Mouse (Mus musculus) B cell, adult 67 days (primary cell): ENCODE measurements around the gene Muc20. TPM values are rescaled to one million over a fixed set of nuclear protein-coding genes. Genes with fewer than 3 reads are reported as not detected.

Source experiments
- total RNA-seq, 2 experiments: library from RNA; stranded (reverse); gene quantifications; 4 replicates each; pipeline ENCODE4 v1.2.4; 2023

The Muc20 gene
- not detected for total RNA-seq

GRCm38 (mm10) chr16:32797426-32797689 is at the start of gene Muc20:
TSS of gene Muc20 (minus strand) at chr16:32797435.

GRCm38 (mm10) chr16:32810321-32810720 is 13.1 kb upstream of the Muc20 start, which contains the start of gene Smbd1:
TSS of gene Smbd1 (minus strand) at chr16:32810477.

GRCm38 (mm10) chr16:32735586-32735985 is 61.6 kb downstream of the Muc20 start, which contains the start of gene Muc4:
TSS of gene Muc4 (plus strand) at chr16:32735886.

Other genes with a start within 250 kb of the Muc20 start
- 10 to 100 TPM; 75.4 to 75.9 TPM for gene Tfrc, start 188.5 kb downstream of the Muc20 start, total RNA-seq
- 100 to 1,000 TPM; 130 to 138 TPM for gene Tnk2, start 153.6 kb downstream of the Muc20 start, total RNA-seq
- gene Muc4, start 61.5 kb downstream of the Muc20 start, total RNA-seq = not detected
- gene Smbd1, start 13.0 kb upstream of the Muc20 start, total RNA-seq = not detected
- 10 to 100 TPM; 63.9 to 94.7 TPM for gene Fyttd1, start 80.1 kb upstream of the Muc20 start, total RNA-seq
- gene Rubcn, start 80.3 kb upstream of the Muc20 start, total RNA-seq = 100 to 1,000 TPM; 186 to 201 TPM
- gene Lrch3, start 116.7 kb upstream of the Muc20 start, total RNA-seq = 10 to 100 TPM; 72.1 to 78.9 TPM